Mouse (Mus musculus) heart, adult 2 months (tissue): ENCODE data around the gene Fgfr2. TPM values are rescaled to one million over a fixed set of nuclear protein-coding genes. Genes with fewer than 3 reads are reported as not detected.

ENCODE experiments used
- DNase-seq, 2 experiments: peaks; one replicate each; pipeline ENCODE4 v3.0.0; 2021
- H3K27ac ChIP-seq: fragments of 200-600 bp; 2 replicates; pipeline ENCODE4 v1.8.1; 2022
- H3K27me3 ChIP-seq: fragments of 200-500 bp; 2 replicates; pipeline ENCODE4 v1.6.1; 2012; ENCODE audit warnings: mild to moderate bottlenecking, low read length, inconsistent platforms, mixed read lengths; ENCODE audit not compliant: control insufficient read depth, insufficient read depth
- H3K36me3 ChIP-seq: fragments of 200-500 bp; 2 replicates; pipeline ENCODE4 v1.6.1; 2012; ENCODE audit warnings: low read length, inconsistent platforms; ENCODE audit not compliant: control insufficient read depth, insufficient read depth
- H3K4me1 ChIP-seq: fragments of 200-500 bp; 2 replicates; pipeline ENCODE4 v1.6.1; 2011; ENCODE audit warnings: low read length; ENCODE audit not compliant: control insufficient read depth, insufficient read depth
- H3K4me3 ChIP-seq: fragments of 200-600 bp; 2 replicates; pipeline ENCODE4 v1.8.1; 2022
- H3K79me2 ChIP-seq: fragments of 200-500 bp; replicated peaks from 2 replicates; pipeline ENCODE4 v1.6.1; 2012; ENCODE audit warnings: mild to moderate bottlenecking, inconsistent platforms, low read length, moderate library complexity, mixed read lengths; ENCODE audit not compliant: control insufficient read depth, insufficient read depth
- H3K9ac ChIP-seq: fragments of 200-500 bp; 2 replicates; pipeline ENCODE4 v1.6.1; 2012; ENCODE audit warnings: low read depth, mild to moderate bottlenecking, control low read depth, inconsistent platforms, low read length, mixed read lengths
- CTCF ChIP-seq: fragments of 200-600 bp; IDR thresholded peaks from 2 replicates; pipeline ENCODE4 v1.8.1; 2022; ENCODE audit warnings: antibody characterized with exemption, mild to moderate bottlenecking, moderate library complexity
- EP300 ChIP-seq: fragments of 200-500 bp; IDR thresholded peaks from 2 replicates; pipeline ENCODE4 v1.6.1; 2011; ENCODE audit warnings: low read depth, low read length, control low read depth; ENCODE audit not compliant: insufficient read depth
- POLR2A ChIP-seq: fragments of 200-500 bp; IDR thresholded peaks from 2 replicates; pipeline ENCODE4 v1.6.1; 2011; ENCODE audit warnings: mild to moderate bottlenecking, low read depth, low read length, control low read depth; ENCODE audit not compliant: insufficient read depth
- whole genome bisulfite sequencing: fragments of 180-500 bp; shearing (Covaris S2); methylation state at CpG from one replicate; pipeline ENCODE4 v1.1.7; 2018; 5-methylcytosine and 5-hydroxymethylcytosine counted together
- intact Hi-C: fragments of 180-260 bp; cut with DNase I; formaldehyde crosslinking; loops from one replicate; pipeline ENCODE4 v1.15.1; 2025
- polyA plus RNA-seq: library from polyadenylated mRNA; depleted of rRNA; stranded (reverse); fragments of >200 nt; gene quantifications from 2 replicates; pipeline ENCODE4 v1.2.3, GENCODE M21; 2012
- total RNA-seq, 2 experiments: library from RNA; stranded (reverse); gene quantifications; 2 replicates each; pipeline ENCODE4 v1.2.3; 2021

Gene Fgfr2
- total and polyA plus RNA-seq, 3 experiments = 1.1 to 2.0 (median 1.3) TPM

DNA sequence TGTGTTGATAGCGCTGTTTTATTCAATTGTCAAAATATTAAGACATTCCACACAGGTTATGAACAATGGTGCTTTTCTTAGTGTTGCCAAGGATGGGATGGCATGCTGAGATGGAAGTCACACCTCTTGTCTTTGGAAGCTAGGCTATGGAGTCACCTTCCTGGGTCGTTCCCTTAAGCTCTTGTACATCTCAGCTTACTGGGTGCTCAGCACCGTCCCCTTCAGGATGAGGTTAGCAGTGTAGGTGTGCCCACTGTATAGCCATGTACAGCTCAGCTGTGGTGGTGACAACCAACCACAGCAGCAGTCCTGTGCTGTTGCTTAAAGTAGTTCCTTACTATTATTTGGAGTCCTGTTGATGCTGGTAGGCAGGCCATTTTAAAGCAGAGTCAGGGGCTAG, 2140.3 kb downstream of the Fgfr2 start:
- Histone ChIP-seq H3K27me3 (no peaks in the 10 kb centered on the region), H3K79me2 (no peaks in the 10 kb centered on the region), H3K4me1 (peaks cover 7% of the 10 kb centered on the region), H3K9ac (no peak overlapping the region), H3K4me3 (no peak overlapping the region), H3K36me3 (no peaks in the 10 kb centered on the region), H3K27ac (no peak overlapping the region)
- intact Hi-C loops = no loop called here
- no peak for TF ChIP-seq POLR2A
- no peak for TF ChIP-seq CTCF
- no peak for TF ChIP-seq EP300
- 58% methylated on average over 3 of the region's 3 CpGs for WGBS
- DNase-seq = no peak

DNA sequence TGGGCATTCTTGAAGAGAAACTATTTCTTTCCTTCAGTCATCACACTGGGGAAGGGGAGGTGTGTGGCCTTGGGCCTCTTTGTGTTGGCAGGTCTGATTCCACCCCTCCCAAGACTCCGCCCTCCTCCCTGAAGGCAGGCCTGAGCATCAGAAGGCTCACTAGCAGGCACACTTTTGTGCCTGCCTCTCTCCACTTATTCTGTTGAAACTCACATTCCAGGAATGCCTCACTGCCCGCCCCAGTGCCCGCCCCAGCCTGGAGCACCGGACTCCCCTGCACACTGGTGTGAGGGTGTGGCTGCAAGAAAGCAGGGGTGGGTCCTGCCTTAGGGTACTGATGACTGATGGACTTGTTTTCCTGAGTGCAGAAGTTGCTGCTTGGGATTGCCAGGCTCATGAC, 2140.8 kb downstream of the Fgfr2 start:
- no peaks in the 10 kb centered on the region for H3K27me3 ChIP-seq
- H3K79me2 ChIP-seq = no peaks in the 10 kb centered on the region
- no peaks in the 10 kb centered on the region for H3K36me3 ChIP-seq
- intact Hi-C loops = no loop called here
- H3K4me1 ChIP-seq = peaks cover 12% of the 10 kb centered on the region
- 83% methylated on average over 4 of the region's 4 CpGs for WGBS
- no peak overlapping the region for H3K4me3 ChIP-seq
- TF ChIP-seq CTCF (no peak), EP300 (no peak), POLR2A (no peak)
- H3K27ac ChIP-seq = no peak overlapping the region
- H3K9ac ChIP-seq = no peak overlapping the region
- DNase-seq = no peak

DNA sequence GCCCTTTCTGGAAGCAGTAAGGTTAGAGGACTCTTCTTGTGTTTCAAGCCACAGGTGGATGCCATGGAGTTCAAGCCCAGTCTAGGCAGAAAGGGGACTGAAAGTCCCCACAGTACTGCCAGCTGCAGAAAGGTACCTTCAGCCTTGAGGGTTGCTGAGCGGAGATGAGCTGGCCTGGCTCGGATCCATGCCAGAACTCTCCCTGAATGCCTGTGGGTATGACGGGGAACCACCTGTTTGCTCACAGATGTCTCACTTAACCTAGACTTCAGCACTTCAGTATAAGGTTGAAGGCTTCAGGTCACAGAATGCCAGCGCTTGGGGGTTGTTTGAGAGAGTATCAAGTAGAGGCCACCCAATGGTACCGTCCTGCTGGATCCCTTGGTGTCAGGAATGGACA, 2143.0 kb downstream of the Fgfr2 start:
- TF ChIP-seq POLR2A (no peak), EP300 (no peak), CTCF (no peak)
- no peak overlapping the region for H3K27ac ChIP-seq
- no peaks in the 10 kb centered on the region for H3K27me3 ChIP-seq
- no peaks in the 10 kb centered on the region for H3K79me2 ChIP-seq
- 94% methylated on average over 5 of the region's 5 CpGs for WGBS
- H3K4me1 ChIP-seq = peaks cover 15% of the 10 kb centered on the region
- DNase-seq = no peak
- H3K9ac ChIP-seq = no peak overlapping the region
- intact Hi-C loops = no loop called here
- H3K36me3 ChIP-seq = no peaks in the 10 kb centered on the region
- H3K4me3 ChIP-seq = no peak overlapping the region

DNA sequence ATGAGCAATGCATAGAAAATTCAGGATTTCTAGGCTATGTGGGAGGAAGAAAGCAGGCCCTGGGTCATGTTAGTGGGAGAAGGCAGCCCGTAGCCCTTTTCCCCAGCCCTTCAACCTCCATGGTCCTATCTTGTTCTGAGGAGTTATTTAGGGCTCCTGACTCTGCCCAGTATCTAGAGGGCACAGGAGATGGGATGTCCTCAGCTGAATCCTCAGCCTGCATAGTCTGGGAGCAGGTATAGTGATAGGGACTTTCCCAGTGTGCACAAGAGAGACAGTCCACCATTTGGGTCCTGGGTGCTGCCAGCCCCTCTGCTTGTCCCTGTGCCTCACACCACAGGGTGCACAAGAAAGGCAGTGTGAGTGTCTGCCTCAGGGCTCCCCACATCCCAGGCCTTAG, 2144.6 kb downstream of the Fgfr2 start:
- Histone ChIP-seq H3K27me3 (no peaks in the 10 kb centered on the region), H3K36me3 (no peaks in the 10 kb centered on the region), H3K27ac (peak overlapping the region; percentile 68), H3K4me3 (no peak overlapping the region), H3K79me2 (no peaks in the 10 kb centered on the region), H3K9ac (no peak overlapping the region), H3K4me1 (peaks cover 15% of the 10 kb centered on the region)
- 45% methylated on average over 1 of the region's 1 CpGs for WGBS
- TF ChIP-seq POLR2A (no peak), CTCF (no peak), EP300 (no peak)
- DNase-seq = no peak
- intact Hi-C loops = no loop called here

DNA sequence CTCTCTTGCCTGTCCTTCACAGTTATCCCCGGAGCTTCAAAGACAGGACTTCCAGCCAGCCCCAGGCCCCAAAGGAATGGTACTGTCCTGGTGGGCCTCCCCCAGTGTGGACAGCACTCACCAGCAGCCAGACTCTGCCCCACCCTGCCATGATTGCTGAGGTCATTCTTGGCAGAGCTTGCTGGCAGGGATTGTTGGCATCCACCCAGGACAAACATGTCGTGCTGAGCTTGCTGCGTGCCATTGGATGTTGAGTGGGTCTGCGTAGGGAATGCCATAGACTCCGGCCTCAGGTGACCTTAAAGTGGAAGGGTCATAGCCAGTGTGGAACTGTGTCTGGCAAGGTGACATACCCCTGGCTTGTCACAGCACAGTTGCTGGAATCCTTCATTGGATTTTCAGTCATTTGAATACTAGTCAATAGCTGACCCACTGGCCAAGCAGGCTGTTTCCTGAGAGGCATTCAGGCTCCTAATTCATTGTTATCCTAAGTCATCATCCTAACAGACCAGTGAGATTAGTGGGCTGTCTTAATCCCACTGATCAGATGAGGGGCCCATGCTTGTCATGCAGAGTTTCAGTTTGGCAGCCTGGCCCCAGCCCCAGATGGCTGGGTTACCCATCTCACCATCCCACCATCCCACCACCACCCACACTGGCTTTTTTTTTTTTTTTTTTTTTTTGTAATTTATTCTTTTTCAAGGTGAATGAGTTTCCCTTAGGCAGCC, 2145.2 kb downstream of the Fgfr2 start:
- Histone ChIP-seq H3K36me3 (no peaks in the 10 kb centered on the region), H3K4me1 (peaks cover 15% of the 10 kb centered on the region), H3K79me2 (no peaks in the 10 kb centered on the region), H3K27me3 (no peaks in the 10 kb centered on the region), H3K4me3 (no peak overlapping the region), H3K27ac (peak overlapping the region; percentile 68), H3K9ac (no peak overlapping the region)
- TF ChIP-seq POLR2A (no peak), CTCF (no peak), EP300 (peak; percentile 97)
- 2% methylated on average over 5 of the region's 5 CpGs for WGBS
- peak; percentile 89 to 92 for DNase-seq
- intact Hi-C loops = no loop called here

DNA sequence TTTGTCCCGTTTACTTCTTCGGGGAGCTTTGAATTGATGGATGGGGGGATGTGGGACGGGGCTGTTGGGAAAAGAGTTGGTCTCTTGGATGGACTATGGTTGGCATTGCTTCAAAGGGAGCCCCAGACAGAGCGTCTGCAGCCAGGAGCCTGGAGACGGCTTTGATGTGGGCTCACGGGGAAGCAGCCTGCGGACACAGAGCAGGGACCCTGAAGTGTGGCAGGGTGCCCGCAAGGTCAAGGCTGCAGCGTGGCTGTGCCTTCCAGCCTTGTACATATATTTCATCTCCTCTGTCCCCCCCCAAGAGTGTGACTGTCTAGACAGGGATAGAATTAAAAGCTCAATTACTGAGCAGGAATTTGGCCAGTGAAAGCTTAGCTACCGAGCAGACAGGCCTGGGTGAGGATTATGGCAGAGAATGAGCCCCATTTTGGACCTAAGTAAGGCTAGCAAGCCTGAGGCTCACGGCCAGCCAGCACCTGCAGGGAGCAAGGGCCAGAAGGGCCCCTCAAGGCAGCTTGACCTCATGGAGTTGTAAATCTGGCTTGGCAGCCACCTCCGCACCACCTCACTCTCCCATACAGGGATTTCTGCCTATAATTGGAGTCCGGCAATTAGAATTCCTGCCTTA, 2146.7 kb downstream of the Fgfr2 start:
- no peak for TF ChIP-seq CTCF
- no peak for TF ChIP-seq EP300
- no peak for TF ChIP-seq POLR2A
- H3K36me3 ChIP-seq = no peaks in the 10 kb centered on the region
- intact Hi-C loops = no loop called here
- H3K27ac ChIP-seq = no peak overlapping the region
- H3K4me1 ChIP-seq = peaks cover 15% of the 10 kb centered on the region
- no peaks in the 10 kb centered on the region for H3K27me3 ChIP-seq
- no peak overlapping the region for H3K4me3 ChIP-seq
- H3K9ac ChIP-seq = no peak overlapping the region
- DNase-seq = no peak
- no peaks in the 10 kb centered on the region for H3K79me2 ChIP-seq
- 82% methylated on average over 13 of the region's 13 CpGs for WGBS
